Comparison of ENCODE assay signal across 8 mouse cellular contexts in genomic region chr6:113076012-113076685, GRCm38 (mm10). TPM values are rescaled to one million over a fixed set of nuclear protein-coding genes. Genes with fewer than 3 reads are reported as not detected.
DNase-seq lines count a peak whose midpoint lies in the region; ATAC-seq and TF ChIP-seq lines count a peak whose summit lies in the region.

No protein-coding gene starts in this region.

- peak overlapping the region; percentile 92 for H3K4me3 ChIP-seq in gastrocnemius, adult 2 months
- peak overlapping the region; percentile 92 for H3K4me3 ChIP-seq in hindbrain, postnatal 0 days (ENCODE audit: low read length)
- H3K4me3 ChIP-seq in left cerebral cortex, adult 2 months: peak overlapping the region; percentile 78

- peak overlapping the region; percentile 99 for H3K9ac ChIP-seq in hindbrain, postnatal 0 days (replicated peaks; ENCODE audit: low read length)

- H3K9me3 ChIP-seq in hindbrain, postnatal 0 days (ENCODE audit: low read length): no peaks in the 10 kb centered on the region

- no peaks in the 10 kb centered on the region for H3K27me3 ChIP-seq in hindbrain, postnatal 0 days (ENCODE audit: insufficient read depth, low read length)

- H3K4me1 ChIP-seq in hindbrain, postnatal 0 days (ENCODE audit: insufficient read depth, low read length): peaks cover 7% of the 10 kb centered on the region; the same call in 1 of the 2 replicates

- peak overlapping the region; percentile 96 for H3K4me2 ChIP-seq in hindbrain, postnatal 0 days (ENCODE audit: low read depth, low read length)

- peak overlapping the region; percentile 100 for H3K27ac ChIP-seq in gastrocnemius, adult 2 months
- peak overlapping the region; percentile 100 for H3K27ac ChIP-seq in hindbrain, postnatal 0 days
- H3K27ac ChIP-seq in left cerebral cortex, adult 2 months: peak overlapping the region; percentile 99

- ATAC-seq in common myeloid progenitor, adult 5-6 weeks (replicated peaks; ENCODE audit: low read depth, poor library complexity, severe bottlenecking): peak; percentile 51
- ATAC-seq in hindbrain, postnatal 0 days: peak; percentile 91
- ATAC-seq in megakaryocyte, adult 5-6 weeks (ENCODE audit: poor library complexity, severe bottlenecking): peak; percentile 53

- H3K36me3 ChIP-seq in hindbrain, postnatal 0 days (ENCODE audit: insufficient read depth, low read length): no peaks in the 10 kb centered on the region

- under 1% methylated on average over 51 of the region's 55 CpGs for WGBS in hindbrain, postnatal 0 days

- peak; percentile 75 for TF ChIP-seq CTCF in gastrocnemius, adult 2 months (IDR thresholded peaks at IDR 0.05)
- peak; percentile 64 for TF ChIP-seq CTCF in hindbrain, postnatal 0 days (IDR thresholded peaks at IDR 0.05; ENCODE audit: low read depth)
- peak; percentile 50 for TF ChIP-seq CTCF in left cerebral cortex, adult 2 months (IDR thresholded peaks at IDR 0.05)

- intact Hi-C loops in gastrocnemius, adult 2 months (cut with DNase I): loop anchor here (2.0 to 5.0 kb wide), 2 partner anchors 29 to 251 kb away; partner anchors contain the start of genes Ogg1 and Thumpd3
- intact Hi-C loops in left cerebral cortex, adult 2 months (cut with DNase I): loop anchor here (1.0 kb wide), 2 partner anchors 23 to 30 kb away; partner anchors contain the start of gene Thumpd3

- DNase-seq in ZHBTc4 (ENCODE audit: low read depth, low spot score): peak; percentile 99
- DNase-seq in gastrocnemius, adult 2 months: peak; percentile 98
- DNase-seq in hindbrain, postnatal 0 days (ENCODE audit: low spot score): peak; percentile 99
- DNase-seq in left cerebral cortex, adult 2 months (ENCODE audit: extremely low spot score in 1 of 2, low spot score in 2 of 2): peak; percentile 91
- DNase-seq in right cerebral cortex, postnatal 14 days: peak; percentile 90
- peak; percentile 93 to 94 for DNase-seq in urinary bladder, postnatal 36 days (ENCODE audit: low spot score in 2 of 2)

RNA-seq across cellular contexts. Expression of gene Setd5, which starts 1.0 kb away (rescaled TPM):
- 71.5 and 92.1 TPM in 2 replicates for total RNA-seq in common myeloid progenitor, adult 5-6 weeks (2017)
- total RNA-seq in gastrocnemius, adult 2 months (2021): 10 to 100 TPM; 28.4 to 29.3 TPM
- 82.3 and 94.4 TPM in 2 replicates for total RNA-seq in hindbrain, postnatal 0 days (2014; rRNA removed)
- 47.1 and 50.0 TPM in 2 replicates for polyA plus RNA-seq in hindbrain, postnatal 0 days (2015; fragmentation: Nextera tagmentation; extraction: Ambion mirVana)
- 100 to 1,000 TPM; 116 to 119 TPM for total RNA-seq in left cerebral cortex, adult 2 months (2021)
- total RNA-seq in megakaryocyte, adult 5-6 weeks (2015): 81.1 and 84.2 TPM in 2 replicates
- 46.1 and 63.6 TPM in 2 replicates for total RNA-seq in megakaryocyte, adult 5-6 weeks (2017)

RNA-seq across cellular contexts. Expression of gene Thumpd3, which starts 30.1 kb away (rescaled TPM):
- 94.2 and 98.8 TPM in 2 replicates for total RNA-seq in common myeloid progenitor, adult 5-6 weeks (2017)
- total RNA-seq in gastrocnemius, adult 2 months (2021): 10 to 100 TPM; 13.7 to 14.5 TPM
- 29.3 and 42.2 TPM in 2 replicates for total RNA-seq in hindbrain, postnatal 0 days (2014; rRNA removed)
- polyA plus RNA-seq in hindbrain, postnatal 0 days (2015; fragmentation: Nextera tagmentation; extraction: Ambion mirVana): 45.3 and 45.5 TPM in 2 replicates
- 10 to 100 TPM; 28.2 to 28.9 TPM for total RNA-seq in left cerebral cortex, adult 2 months (2021)
- 50.0 and 50.4 TPM in 2 replicates for total RNA-seq in megakaryocyte, adult 5-6 weeks (2015)
- total RNA-seq in megakaryocyte, adult 5-6 weeks (2017): 40.8 and 48.5 TPM in 2 replicates

Comparison
In these comparisons a context has a peak if more than half of its experiments do, and no peak if none do; other contexts are left out.
1. Peak in every context shown above with its lines: DNase-seq, ATAC-seq, H3K4me3 ChIP-seq and H3K27ac ChIP-seq.